Mouse (Mus musculus) mesoderm, embryonic 11.5 days (tissue): Measurements from ENCODE around the gene Dennd4a.
A peak's percentile ranks its signal among the peaks of the same experiment; 100 is the strongest.

Experiments
- DNase-seq: peaks from one replicate; pipeline ENCODE4 v3.0.0-alpha.2; 2012; ENCODE audit warnings: low read depth, low spot score

The Dennd4a gene

DNA sequence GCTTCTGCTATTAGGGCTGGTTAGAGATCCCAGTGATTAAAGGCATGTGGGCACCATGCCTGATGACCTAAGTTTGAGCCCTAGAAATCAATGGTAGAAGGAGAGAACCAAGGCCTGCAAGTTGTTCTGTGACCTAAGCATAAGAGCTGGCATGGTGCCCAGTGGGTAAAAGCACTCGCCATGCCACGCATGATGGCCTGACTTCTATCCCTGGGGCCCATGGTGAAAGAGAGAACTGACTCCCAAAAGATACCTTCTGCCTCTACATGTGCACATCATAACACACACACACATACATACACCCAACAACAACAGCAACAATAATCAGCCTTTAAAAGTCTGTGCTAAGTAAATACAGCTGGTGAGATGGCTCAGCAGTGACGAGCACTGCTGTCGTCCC is 102.3 kb downstream of the Dennd4a start:
- DNase-seq: no peak

GRCm38 (mm10) chr9:64913973-64914372 is 102.8 kb downstream of the Dennd4a start:
- no peak for DNase-seq

DNA sequence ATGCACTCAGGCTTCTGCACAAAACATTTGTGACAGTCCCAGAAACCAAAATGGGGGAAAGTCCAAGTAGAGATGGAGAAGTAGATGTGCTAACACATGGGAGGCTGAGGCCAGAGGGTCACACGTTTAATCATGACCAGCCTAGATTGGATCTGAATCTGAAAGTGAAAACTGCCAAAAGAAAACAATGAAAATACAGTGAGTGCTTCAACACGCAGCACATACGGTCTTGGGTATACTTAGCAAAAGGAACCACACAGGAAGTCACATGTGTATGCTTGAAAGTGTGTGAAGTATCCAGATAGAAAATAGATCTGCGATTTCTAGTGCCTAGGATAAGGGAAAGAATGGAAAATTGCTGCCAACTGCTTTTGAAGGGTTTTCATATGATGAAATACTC is 103.5 kb downstream of the Dennd4a start:
- DNase-seq: no peak

DNA sequence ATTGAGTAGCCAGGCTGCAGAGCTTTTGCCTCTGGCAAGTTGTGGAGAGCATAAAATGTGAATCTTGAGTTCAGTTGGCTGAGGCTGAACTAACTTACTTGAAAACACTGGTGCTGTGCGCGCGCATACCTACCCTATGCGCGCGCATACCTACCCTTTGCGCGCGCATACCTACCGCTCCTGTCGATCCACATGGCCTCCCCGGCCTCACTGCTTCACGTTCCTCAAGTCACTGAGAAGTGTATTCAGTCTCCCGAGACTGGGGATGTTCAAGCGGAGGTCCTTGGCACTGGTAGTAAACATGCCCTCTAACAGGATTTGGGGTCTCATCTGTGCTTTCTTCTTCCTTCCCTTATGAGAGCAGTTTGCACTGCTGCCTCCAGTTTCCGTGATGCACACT is 107.4 kb downstream of the Dennd4a start:
- peak; percentile 72 for DNase-seq

GRCm38 (mm10) chr9:64925771-64926170 is 114.6 kb downstream of the Dennd4a start:
- no peak for DNase-seq

- DNase-seq: no peak
These were observed 115.3 kb downstream of the Dennd4a start for GRCm38 (mm10) chr9:64926201-64926991.

- no peak for DNase-seq
These were observed 119.1 kb downstream of the Dennd4a start for GRCm38 (mm10) chr9:64930256-64930655.

DNA sequence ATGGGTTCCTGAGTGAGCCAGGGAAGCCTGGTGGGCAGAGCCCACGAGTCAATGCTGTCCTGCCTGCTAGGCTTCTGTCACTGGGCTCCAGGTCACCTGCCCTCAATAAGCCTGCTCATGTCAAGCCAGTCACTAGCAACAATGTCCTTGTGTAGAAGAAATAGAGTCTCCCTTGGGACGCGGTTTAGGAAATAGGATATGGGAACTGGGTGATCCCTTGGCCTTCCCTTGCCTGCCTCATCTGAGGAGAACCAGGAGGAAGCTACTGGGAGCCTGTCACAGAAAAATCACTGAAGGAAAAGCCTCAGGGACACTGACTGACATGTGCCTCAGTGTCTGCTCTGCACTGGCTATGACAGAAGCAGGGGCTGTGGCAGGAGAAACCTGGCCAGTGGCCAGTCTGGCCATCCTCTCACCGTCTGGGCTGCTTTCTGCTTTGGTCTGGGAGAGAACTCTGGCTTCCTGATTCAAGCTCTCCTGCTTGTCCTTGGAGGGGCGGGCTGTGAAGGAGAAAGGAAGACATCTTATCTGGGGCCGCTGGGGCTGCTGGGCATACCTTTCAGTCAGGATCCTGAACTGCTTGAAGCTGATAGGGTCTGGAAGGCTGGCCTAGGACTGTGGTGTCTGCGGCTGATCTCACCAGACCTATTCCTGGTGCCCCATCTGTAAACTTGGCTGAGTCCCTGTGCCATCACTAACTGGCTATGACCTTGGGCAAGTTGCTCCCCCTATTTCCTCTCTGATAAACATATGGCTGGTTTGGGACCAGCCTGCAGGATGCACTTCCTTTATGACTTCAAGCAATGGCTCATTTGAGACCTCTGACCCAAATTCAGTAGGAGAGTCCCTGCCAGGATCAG is 120.8 kb downstream of the Dennd4a start:
- DNase-seq: no peak

GRCm38 (mm10) chr9:64934015-64934754 is 123.0 kb downstream of the Dennd4a start:
- peak; percentile 64 for DNase-seq

GRCm38 (mm10) chr9:64936508-64936907 is 125.4 kb downstream of the Dennd4a start:
- peak; percentile 77 for DNase-seq

- no peak for DNase-seq
These were observed 126.4 kb downstream of the Dennd4a start for GRCm38 (mm10) chr9:64937491-64937890.

- DNase-seq: no peak
These were observed 127.4 kb downstream of the Dennd4a start for GRCm38 (mm10) chr9:64938535-64938934.

DNA sequence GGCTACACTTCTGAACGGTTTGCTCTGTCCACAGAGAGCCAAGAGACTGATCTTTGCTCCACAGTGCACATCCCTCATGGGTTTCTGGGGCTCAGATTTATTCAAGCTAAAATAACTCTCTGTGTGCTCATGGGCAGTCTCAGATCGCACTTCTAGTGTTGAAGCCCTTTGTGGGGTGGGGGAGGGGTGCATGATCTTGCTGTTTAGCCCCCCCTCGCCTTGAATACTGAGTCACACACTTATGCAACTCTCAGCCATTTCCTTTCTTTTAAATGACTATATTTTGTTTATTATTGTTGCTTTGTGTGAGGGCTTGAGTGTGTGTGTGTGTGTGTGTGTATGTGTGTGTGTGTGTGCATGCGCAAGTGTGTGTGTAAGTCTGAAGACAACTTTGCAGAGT is 128.1 kb downstream of the Dennd4a start:
- DNase-seq: no peak

DNA sequence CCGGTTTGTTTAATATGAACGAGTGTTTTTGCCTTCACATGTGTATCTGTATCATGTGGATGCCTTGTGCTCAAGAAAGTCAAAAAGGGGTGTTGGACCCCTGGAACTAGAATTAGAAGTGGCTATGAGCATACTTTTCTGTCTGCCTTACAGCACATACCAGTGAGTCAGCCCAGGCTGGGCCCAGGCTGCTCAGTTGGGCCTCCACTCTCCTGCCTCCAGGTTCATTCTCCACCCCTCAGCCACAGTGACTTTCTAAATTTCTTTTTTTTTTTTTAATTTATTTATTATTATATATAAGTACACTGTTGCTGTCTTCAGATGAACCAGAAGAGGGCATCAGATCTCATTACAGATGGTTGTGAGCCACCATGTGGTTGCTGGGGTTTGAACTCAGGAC is 128.7 kb downstream of the Dennd4a start:
- DNase-seq: no peak

GRCm38 (mm10) chr9:64940731-64941346 is 129.7 kb downstream of the Dennd4a start:
- DNase-seq: no peak

DNA sequence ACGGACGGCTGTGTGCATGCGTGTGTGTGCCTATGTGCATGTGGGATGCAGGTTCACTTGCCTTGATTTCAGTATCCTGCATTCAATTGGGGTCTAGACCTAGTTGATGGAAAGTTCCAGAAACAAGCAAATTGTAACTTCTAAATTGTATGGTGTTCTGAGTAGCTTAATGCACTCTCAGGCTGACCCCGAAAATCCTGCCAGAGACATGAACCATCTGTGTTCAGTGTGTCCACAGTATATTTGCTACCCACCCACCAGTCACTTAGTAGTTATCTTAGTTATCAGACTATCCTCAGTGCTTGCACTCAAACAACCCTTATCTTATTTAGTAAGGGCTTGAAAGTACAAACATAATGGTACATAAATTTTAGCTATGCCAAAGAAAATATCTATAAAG is 130.5 kb downstream of the Dennd4a start:
- no peak for DNase-seq

DNA sequence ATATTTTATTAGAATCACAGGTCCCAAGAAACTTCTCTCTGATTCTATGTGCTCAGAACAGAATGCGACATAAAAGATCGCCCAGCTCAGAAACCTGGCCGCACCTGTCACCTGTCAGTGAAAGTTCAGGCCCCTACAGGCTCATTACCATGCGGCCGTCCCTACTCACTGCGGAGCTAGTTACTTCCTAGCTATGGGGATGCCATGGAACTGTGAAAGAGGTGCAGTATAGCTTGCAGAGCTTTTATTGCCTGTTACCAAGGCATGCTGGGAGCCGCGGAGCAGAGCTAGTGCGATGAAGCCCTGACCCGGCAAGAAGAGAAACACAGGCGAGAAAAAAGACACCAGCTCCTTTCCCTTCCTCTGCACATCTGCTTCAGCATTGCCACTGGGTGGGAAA is 132.9 kb downstream of the Dennd4a start:
- DNase-seq: no peak

GRCm38 (mm10) chr9:64947483-64948095 is 136.4 kb downstream of the Dennd4a start:
- DNase-seq: no peak

DNA sequence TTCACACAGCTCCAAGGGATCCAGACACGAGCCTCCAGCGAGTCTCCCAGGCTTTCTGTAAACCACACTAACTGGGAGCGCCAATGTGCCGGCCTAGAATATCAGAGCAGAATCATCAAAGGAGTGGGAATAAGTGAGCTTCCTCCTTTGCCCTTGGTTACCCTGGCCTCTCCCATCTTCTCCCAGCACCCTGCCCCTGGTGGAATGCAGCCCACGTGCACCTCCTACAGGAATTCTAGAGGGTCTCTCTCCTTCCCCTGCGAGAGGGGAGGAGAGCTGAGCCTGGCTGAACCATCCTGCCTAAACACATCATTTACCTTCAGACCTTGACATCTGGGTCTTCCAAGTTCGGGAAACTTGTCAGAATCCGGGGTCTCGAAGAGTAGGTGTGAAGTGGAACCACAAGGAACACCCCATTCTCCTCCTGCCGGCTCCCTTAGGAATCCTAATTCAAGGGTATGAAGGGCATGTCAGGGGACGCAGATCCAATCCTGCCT is 140.1 kb downstream of the Dennd4a start, which contains the start of gene Slc24a1:
Gene Slc24a1, minus strand, starts transcription at position 447 of the 497 bp plus-strand sequence.
- DNase-seq: no peak

DNA sequence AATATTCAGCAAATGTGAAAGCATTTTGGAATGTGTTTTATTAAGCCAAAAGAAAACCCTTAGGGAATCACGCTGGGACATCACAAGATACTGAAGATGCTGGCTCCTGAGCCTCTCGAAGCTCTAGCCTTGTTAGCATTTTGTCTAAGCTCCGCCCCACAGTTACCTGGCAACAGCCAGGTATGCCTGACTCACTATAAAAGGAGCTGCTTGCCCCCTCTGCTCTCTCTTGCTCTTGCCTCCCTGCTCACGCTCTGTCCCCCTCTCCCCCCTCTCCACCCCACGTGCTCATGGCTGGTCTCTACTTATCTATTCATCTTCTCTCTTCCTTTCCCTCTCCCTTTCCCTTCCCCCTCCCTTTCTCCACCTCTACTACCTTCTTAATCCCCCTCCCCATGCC is 140.9 kb downstream of the Dennd4a start:
- no peak for DNase-seq

DNA sequence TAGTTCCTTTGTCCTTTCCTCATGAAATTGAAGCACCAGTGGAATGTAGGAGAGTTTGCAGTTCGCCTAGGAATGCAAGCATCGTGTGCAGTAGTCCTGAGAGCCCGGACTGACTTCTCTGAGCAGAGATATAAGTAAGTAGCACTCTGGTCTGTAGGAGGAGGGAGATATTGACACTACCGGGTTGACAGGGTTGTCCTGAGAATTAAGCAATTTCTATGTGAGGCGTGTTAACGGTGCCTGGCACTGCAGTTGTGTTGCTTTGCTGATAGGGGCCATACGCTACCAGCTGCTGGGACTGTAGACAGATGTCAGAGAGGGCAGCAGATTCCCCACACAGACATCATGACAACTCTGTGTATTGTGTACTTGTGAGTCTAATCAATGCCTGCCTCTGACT is 142.1 kb downstream of the Dennd4a start:
- no peak for DNase-seq
